Comparison of ENCODE assay signal across 9 mouse cellular contexts in genomic region chr9:74977962-74978361, GRCm38 (mm10). TPM values are rescaled to one million over a fixed set of nuclear protein-coding genes. Genes with fewer than 3 reads are reported as not detected.
DNase-seq lines count a peak whose midpoint lies in the region; ATAC-seq and TF ChIP-seq lines count a peak whose summit lies in the region.
"Had no signal": no experiment of that assay in that cellular context is flagged by ENCODE, and none has a peak within 500 bp of the region (broad histone marks: within the 10 kb centered on the region; RNA-seq: fewer than 3 reads in every experiment).

No protein-coding gene starts in this region.

- H3K27ac ChIP-seq in heart, embryonic 13.5 days (replicated peaks) = no peak overlapping the region
- no peak overlapping the region for H3K27ac ChIP-seq in heart, embryonic 11.5 days (ENCODE audit: low read depth, low read length)
- H3K27ac ChIP-seq in stomach, embryonic 16.5 days (ENCODE audit: low read length) = no peak overlapping the region
- H3K27ac ChIP-seq in stomach, postnatal 0 days (replicated peaks) = no peak overlapping the region
- H3K27ac ChIP-seq in midbrain, embryonic 12.5 days (replicated peaks) = no peak overlapping the region
- no peak overlapping the region for H3K27ac ChIP-seq in liver, postnatal 0 days (ENCODE audit: low read depth)
- no peak overlapping the region for H3K27ac ChIP-seq in limb, embryonic 10.5 days

- TF ChIP-seq EP300 in stomach, postnatal 0 days (optimal IDR thresholded peaks at IDR 0.05) = no peak
- TF ChIP-seq EP300 in liver, postnatal 0 days (IDR thresholded peaks at IDR 0.05; ENCODE audit: low read depth) = no peak

- no peak for TF ChIP-seq CTCF in stomach, postnatal 0 days (IDR thresholded peaks at IDR 0.05; ENCODE audit: low read depth)
- TF ChIP-seq CTCF in liver, postnatal 0 days (IDR thresholded peaks at IDR 0.05; ENCODE audit: low read depth) = no peak

- H3K4me1 ChIP-seq in heart, embryonic 13.5 days = peaks cover 70% of the 10 kb centered on the region
- peaks cover 19% of the 10 kb centered on the region for H3K4me1 ChIP-seq in heart, embryonic 11.5 days (ENCODE audit: control insufficient read depth, insufficient read depth, low read length)
- H3K4me1 ChIP-seq in stomach, embryonic 16.5 days (ENCODE audit: control insufficient read depth, insufficient read depth, low read length) = peaks cover 19% of the 10 kb centered on the region
- peaks cover 9% of the 10 kb centered on the region; the same call in 1 of the 2 replicates for H3K4me1 ChIP-seq in stomach, postnatal 0 days (replicated peaks; ENCODE audit: control insufficient read depth, insufficient read depth)
- H3K4me1 ChIP-seq in midbrain, embryonic 12.5 days = peaks cover 35% of the 10 kb centered on the region
- H3K4me1 ChIP-seq in liver, postnatal 0 days (ENCODE audit: insufficient read depth) = peaks cover 17% of the 10 kb centered on the region
- H3K4me1 ChIP-seq in limb, embryonic 10.5 days = peaks cover 30% of the 10 kb centered on the region

- H3K27me3 ChIP-seq in heart, embryonic 13.5 days (replicated peaks) = no peaks in the 10 kb centered on the region
- no peaks in the 10 kb centered on the region for H3K27me3 ChIP-seq in heart, embryonic 11.5 days (ENCODE audit: control insufficient read depth, insufficient read depth, low read length)
- no peaks in the 10 kb centered on the region for H3K27me3 ChIP-seq in stomach, embryonic 16.5 days (ENCODE audit: control insufficient read depth, insufficient read depth, low read length)
- no peaks in the 10 kb centered on the region for H3K27me3 ChIP-seq in stomach, postnatal 0 days (ENCODE audit: control insufficient read depth, insufficient read depth, low read length)
- H3K27me3 ChIP-seq in midbrain, embryonic 12.5 days = no peaks in the 10 kb centered on the region
- no peaks in the 10 kb centered on the region for H3K27me3 ChIP-seq in liver, postnatal 0 days (ENCODE audit: insufficient read depth, low read length)
- H3K27me3 ChIP-seq in limb, embryonic 10.5 days (ENCODE audit: low read depth, poor library complexity, severe bottlenecking) = no peaks in the 10 kb centered on the region

- no peak overlapping the region for H3K4me3 ChIP-seq in heart, embryonic 13.5 days
- no peak overlapping the region for H3K4me3 ChIP-seq in heart, embryonic 11.5 days (ENCODE audit: low read depth, low read length)
- H3K4me3 ChIP-seq in stomach, embryonic 16.5 days (replicated peaks; ENCODE audit: low read length) = no peak overlapping the region
- H3K4me3 ChIP-seq in stomach, postnatal 0 days (ENCODE audit: low read depth, low read length) = no peak overlapping the region
- H3K4me3 ChIP-seq in midbrain, embryonic 12.5 days = peak overlapping the region; percentile 40; the same call in 1 of the 2 replicates
- H3K4me3 ChIP-seq in liver, postnatal 0 days (ENCODE audit: low read depth, low read length) = no peak overlapping the region
- no peak overlapping the region for H3K4me3 ChIP-seq in limb, embryonic 10.5 days

- WGBS in heart, embryonic 13.5 days = 54% methylated on average over 7 of the region's 7 CpGs
- WGBS in heart, embryonic 11.5 days (ENCODE audit: insufficient replicate concordance) = 62% methylated on average over 7 of the region's 7 CpGs
- 63% methylated on average over 7 of the region's 7 CpGs for WGBS in stomach, embryonic 16.5 days
- 63% methylated on average over 7 of the region's 7 CpGs for WGBS in stomach, postnatal 0 days
- 62% methylated on average over 7 of the region's 7 CpGs for WGBS in midbrain, embryonic 12.5 days
- 71% methylated on average over 7 of the region's 7 CpGs for WGBS in liver, postnatal 0 days (ENCODE audit: insufficient replicate concordance)
- WGBS in limb, embryonic 10.5 days = 77% methylated on average over 7 of the region's 7 CpGs

- peak overlapping the region; percentile 27 for H3K4me2 ChIP-seq in heart, embryonic 13.5 days
- H3K4me2 ChIP-seq in heart, embryonic 11.5 days = no peak overlapping the region
- H3K4me2 ChIP-seq in stomach, embryonic 16.5 days (ENCODE audit: low read depth, low read length) = no peak overlapping the region
- no peak overlapping the region for H3K4me2 ChIP-seq in stomach, postnatal 0 days (replicated peaks; ENCODE audit: low read depth)
- H3K4me2 ChIP-seq in midbrain, embryonic 12.5 days (replicated peaks) = peak overlapping the region; percentile 52
- H3K4me2 ChIP-seq in liver, postnatal 0 days (ENCODE audit: low read depth, low read length) = no peak overlapping the region

- H3K36me3 ChIP-seq in heart, embryonic 13.5 days = no peaks in the 10 kb centered on the region
- H3K36me3 ChIP-seq in heart, embryonic 11.5 days (ENCODE audit: control insufficient read depth, insufficient read depth, low read length) = no peaks in the 10 kb centered on the region
- H3K36me3 ChIP-seq in stomach, embryonic 16.5 days (ENCODE audit: control insufficient read depth, insufficient read depth, low read length) = no peaks in the 10 kb centered on the region
- no peaks in the 10 kb centered on the region for H3K36me3 ChIP-seq in stomach, postnatal 0 days (ENCODE audit: control insufficient read depth, insufficient read depth, low read length)
- H3K36me3 ChIP-seq in midbrain, embryonic 12.5 days = no peaks in the 10 kb centered on the region
- 0 out of 2 replicates have a peak, but pooled peaks cover 3% of the 10 kb centered on the region for H3K36me3 ChIP-seq in liver, postnatal 0 days (replicated peaks; ENCODE audit: insufficient read depth, low read length)
- H3K36me3 ChIP-seq in limb, embryonic 10.5 days = no peaks in the 10 kb centered on the region

- H3K9me3 ChIP-seq in heart, embryonic 13.5 days = no peaks in the 10 kb centered on the region
- H3K9me3 ChIP-seq in heart, embryonic 11.5 days (replicated peaks; ENCODE audit: control insufficient read depth, low read length) = no peaks in the 10 kb centered on the region
- no peaks in the 10 kb centered on the region for H3K9me3 ChIP-seq in stomach, embryonic 16.5 days (replicated peaks; ENCODE audit: control insufficient read depth, low read length)
- H3K9me3 ChIP-seq in stomach, postnatal 0 days (ENCODE audit: control insufficient read depth, low read length) = no peaks in the 10 kb centered on the region
- H3K9me3 ChIP-seq in midbrain, embryonic 12.5 days = no peaks in the 10 kb centered on the region
- no peaks in the 10 kb centered on the region for H3K9me3 ChIP-seq in liver, postnatal 0 days (ENCODE audit: low read length)
- no peaks in the 10 kb centered on the region for H3K9me3 ChIP-seq in limb, embryonic 10.5 days (replicated peaks)

- no peak for ATAC-seq in heart, embryonic 13.5 days (ENCODE audit: extremely low read depth, insufficient number of reproducible peaks, low FRiP score, low TSS enrichment)
- ATAC-seq in heart, embryonic 11.5 days (replicated peaks; ENCODE audit: insufficient number of reproducible peaks, low FRiP score, low TSS enrichment) = no peak
- ATAC-seq in stomach, embryonic 16.5 days (ENCODE audit: insufficient read depth, low FRiP score) = no peak
- ATAC-seq in stomach, postnatal 0 days (ENCODE audit: low FRiP score, low TSS enrichment) = no peak
- ATAC-seq in midbrain, embryonic 12.5 days (ENCODE audit: low FRiP score, low read depth) = no peak
- ATAC-seq in liver, postnatal 0 days = no peak

- H3K9ac ChIP-seq in heart, embryonic 13.5 days = peak overlapping the region; percentile 37; the same call in 1 of the 2 replicates
- H3K9ac ChIP-seq in heart, embryonic 11.5 days (ENCODE audit: low read depth, low read length) = no peak overlapping the region
- peak overlapping the region; percentile 16; the same call in 1 of the 2 replicates for H3K9ac ChIP-seq in stomach, embryonic 16.5 days (ENCODE audit: low read length)
- H3K9ac ChIP-seq in stomach, postnatal 0 days (ENCODE audit: low read length) = no peak overlapping the region
- no peak overlapping the region; the same call in 1 of the 2 replicates for H3K9ac ChIP-seq in midbrain, embryonic 12.5 days (replicated peaks)
- H3K9ac ChIP-seq in liver, postnatal 0 days (replicated peaks) = no peak overlapping the region

- DNase-seq in stomach, postnatal 0 days (ENCODE audit: low spot score) = no peak
- no peak for DNase-seq in liver, postnatal 0 days
- DNase-seq in limb, embryonic 10.5 days (ENCODE audit: low spot score) = no peak
- DNase-seq: gastrocnemius, postnatal 36 days; lung, adult 18-20 months had no signal

RNA-seq across cellular contexts. Expression of gene Fam214a, which starts 25.3 kb away (rescaled TPM):
- 9.7 and 10.5 TPM in 2 replicates for polyA plus RNA-seq in heart, embryonic 13.5 days (2015; fragmentation: Nextera tagmentation; extraction: Ambion mirVana)
- 9.7 and 9.9 TPM in 2 replicates for polyA plus RNA-seq in heart, embryonic 11.5 days (2014; fragmentation: Nextera tagmentation; extraction: Ambion mirVana)
- 10.0 and 10.2 TPM in 2 replicates for polyA plus RNA-seq in stomach, embryonic 16.5 days (2015; fragmentation: Nextera tagmentation; extraction: Ambion mirVana)
- 10.7 and 13.1 TPM in 2 replicates for polyA plus RNA-seq in stomach, postnatal 0 days (2015; fragmentation: Nextera tagmentation; extraction: Ambion mirVana)
- polyA plus RNA-seq in midbrain, embryonic 12.5 days (2016; fragmentation: Nextera tagmentation; extraction: Ambion mirVana) = 31.3 and 31.9 TPM in 2 replicates
- polyA plus RNA-seq in liver, postnatal 0 days (2015; fragmentation: Nextera tagmentation; extraction: Ambion mirVana) = 4.8 and 6.4 TPM in 2 replicates
- polyA plus RNA-seq in limb, embryonic 10.5 days (2016; fragmentation: Nextera tagmentation; extraction: Ambion mirVana) = 4.0 and 6.4 TPM in 2 replicates

RNA-seq across cellular contexts. Expression of gene Arpp19, which starts 59.5 kb away (rescaled TPM):
- polyA plus RNA-seq in heart, embryonic 13.5 days (2015; fragmentation: Nextera tagmentation; extraction: Ambion mirVana) = 205 and 219 TPM in 2 replicates
- 262 and 278 TPM in 2 replicates for polyA plus RNA-seq in heart, embryonic 11.5 days (2014; fragmentation: Nextera tagmentation; extraction: Ambion mirVana)
- polyA plus RNA-seq in stomach, embryonic 16.5 days (2015; fragmentation: Nextera tagmentation; extraction: Ambion mirVana) = 256 and 295 TPM in 2 replicates
- 301 and 327 TPM in 2 replicates for polyA plus RNA-seq in stomach, postnatal 0 days (2015; fragmentation: Nextera tagmentation; extraction: Ambion mirVana)
- 292 and 294 TPM in 2 replicates for polyA plus RNA-seq in midbrain, embryonic 12.5 days (2016; fragmentation: Nextera tagmentation; extraction: Ambion mirVana)
- 187 and 189 TPM in 2 replicates for polyA plus RNA-seq in liver, postnatal 0 days (2015; fragmentation: Nextera tagmentation; extraction: Ambion mirVana)
- polyA plus RNA-seq in limb, embryonic 10.5 days (2016; fragmentation: Nextera tagmentation; extraction: Ambion mirVana) = 364 and 386 TPM in 2 replicates

Comparison
In these comparisons a context has a peak if more than half of its experiments do, and no peak if none do; other contexts are left out.
1. H3K4me2 ChIP-seq: peak in heart, embryonic 13.5 days (single experiment) and midbrain, embryonic 12.5 days (single experiment); none in heart, embryonic 11.5 days (single experiment), stomach, embryonic 16.5 days (single experiment), stomach, postnatal 0 days (single experiment) and liver, postnatal 0 days (single experiment).
2. H3K9ac ChIP-seq: peak in heart, embryonic 13.5 days (single experiment) and stomach, embryonic 16.5 days (single experiment); none in heart, embryonic 11.5 days (single experiment), stomach, postnatal 0 days (single experiment), midbrain, embryonic 12.5 days (single experiment) and liver, postnatal 0 days (single experiment).